Mouse (Mus musculus) E14TG2a.4 (cell line): ENCODE data around the gene Ifnar1.
"Not testable (repeated sequence)": the region's sequence is repeated elsewhere in the genome, so short reads cannot be mapped to it uniquely, and the experiment has no call there.

Experiments used
- H3K27me3 ChIP-seq: 2 replicates; pipeline ENCODE4 v1.6.1; 2014; ENCODE audit warnings: low read length, control low read depth; ENCODE audit not compliant: insufficient read depth
- H3K36me3 ChIP-seq: 2 replicates; pipeline ENCODE4 v1.6.1; 2014; ENCODE audit warnings: low read length, control low read depth; ENCODE audit not compliant: insufficient read depth
- H3K4me1 ChIP-seq: replicated peaks from 2 replicates; pipeline ENCODE4 v1.6.1; 2014; ENCODE audit warnings: low read depth, low read length, control low read depth
- H3K4me3 ChIP-seq: replicated peaks from 2 replicates; pipeline ENCODE4 v1.5.1; 2014; ENCODE audit warnings: mild to moderate bottlenecking, low read length
- H3K9me3 ChIP-seq: 2 replicates; pipeline ENCODE4 v1.6.1; 2014; ENCODE audit warnings: low read length, control low read depth
- CTCF ChIP-seq: conservative IDR thresholded peaks from 2 replicates; pipeline ENCODE4 v1.5.1; 2014; ENCODE audit warnings: low read length
- NANOG ChIP-seq: IDR thresholded peaks from 2 replicates; pipeline ENCODE4 v1.6.1; 2014; ENCODE audit warnings: borderline replicate concordance, low read length, mixed read lengths
- POU5F1 ChIP-seq: IDR thresholded peaks from 2 replicates; pipeline ENCODE4 v1.6.1; 2014; ENCODE audit warnings: low read length, borderline replicate concordance

Ifnar1 gene

GRCm38 (mm10) chr16:91524206-91524605, 39.2 kb downstream of the Ifnar1 start:
- H3K4me1 ChIP-seq: peaks cover 4% of the 10 kb centered on the region; the same call in 1 of the 2 replicates
- H3K4me3 ChIP-seq: no peak overlapping the region
- peaks cover 4% of the 10 kb centered on the region; the same call in 1 of the 2 replicates for H3K27me3 ChIP-seq
- H3K36me3 ChIP-seq: no peaks in the 10 kb centered on the region
- no peak for TF ChIP-seq NANOG
- peaks cover 4% of the 10 kb centered on the region; the same call in 1 of the 2 replicates for H3K9me3 ChIP-seq

GRCm38 (mm10) chr16:91526274-91526673, 41.2 kb downstream of the Ifnar1 start:
- Histone ChIP-seq H3K4me3 (no peak overlapping the region), H3K36me3 (no peaks in the 10 kb centered on the region), H3K4me1 (peaks cover 4% of the 10 kb centered on the region; the same call in 1 of the 2 replicates), H3K9me3 (peaks cover 4% of the 10 kb centered on the region; the same call in 1 of the 2 replicates), H3K27me3 (0 out of 2 replicates have a peak, but pooled peaks cover 2% of the 10 kb centered on the region)
- TF ChIP-seq CTCF: no peak
- no peak for TF ChIP-seq POU5F1
- no peak for TF ChIP-seq NANOG

- Histone ChIP-seq H3K9me3 (peaks cover 4% of the 10 kb centered on the region; the same call in 1 of the 2 replicates), H3K27me3 (0 out of 2 replicates have a peak, but pooled peaks cover 4% of the 10 kb centered on the region), H3K4me3 (no peak overlapping the region), H3K4me1 (peaks cover 4% of the 10 kb centered on the region; the same call in 1 of the 2 replicates), H3K36me3 (no peaks in the 10 kb centered on the region)
- TF ChIP-seq NANOG (no peak), CTCF (no peak), POU5F1 (no peak)
These were observed 42.0 kb downstream of the Ifnar1 start for GRCm38 (mm10) chr16:91527051-91527450.

GRCm38 (mm10) chr16:91527500-91527899, 42.5 kb downstream of the Ifnar1 start:
- Histone ChIP-seq H3K27me3 (peaks cover 9% of the 10 kb centered on the region; the same call in 1 of the 2 replicates), H3K4me1 (peaks cover 4% of the 10 kb centered on the region; the same call in 1 of the 2 replicates), H3K9me3 (peaks cover 4% of the 10 kb centered on the region; the same call in 1 of the 2 replicates), H3K4me3 (no peak overlapping the region), H3K36me3 (no peaks in the 10 kb centered on the region)
- TF ChIP-seq POU5F1 (no peak), NANOG (no peak), CTCF (no peak)

- Histone ChIP-seq H3K9me3 (no peaks in the 10 kb centered on the region; the same call in 1 of the 2 replicates), H3K27me3 (peaks cover 15% of the 10 kb centered on the region)
These were observed 43.5 kb downstream of the Ifnar1 start for GRCm38 (mm10) chr16:91528578-91528977.

GRCm38 (mm10) chr16:91530830-91531229, 45.8 kb downstream of the Ifnar1 start:
- not testable (repeated sequence) for H3K9me3 ChIP-seq, H3K4me3 ChIP-seq
- peaks cover 30% of the 10 kb centered on the region for H3K27me3 ChIP-seq

More at GRCm38 (mm10) chr16:91528578-91528977, 43.5 kb downstream of the Ifnar1 start:
- Histone ChIP-seq H3K36me3 (no peaks in the 10 kb centered on the region), H3K4me1 (peaks cover 8% of the 10 kb centered on the region; the same call in 1 of the 2 replicates), H3K4me3 (no peak overlapping the region)
- TF ChIP-seq NANOG (no peak), POU5F1 (no peak), CTCF (no peak)

GRCm38 (mm10) chr16:91531856-91532255, 46.8 kb downstream of the Ifnar1 start:
- Histone ChIP-seq H3K9me3 (no peaks in the 10 kb centered on the region), H3K4me3 (no peak overlapping the region), H3K36me3 (no peaks in the 10 kb centered on the region)

More at GRCm38 (mm10) chr16:91530830-91531229, 45.8 kb downstream of the Ifnar1 start:
- H3K4me1 ChIP-seq: peaks cover 14% of the 10 kb centered on the region; the same call in 1 of the 2 replicates
- H3K36me3 ChIP-seq: not testable (repeated sequence)

GRCm38 (mm10) chr16:91532429-91532828, 47.4 kb downstream of the Ifnar1 start:
- Histone ChIP-seq H3K4me3 (no peak overlapping the region), H3K9me3 (no peaks in the 10 kb centered on the region), H3K27me3 (peaks cover 34% of the 10 kb centered on the region), H3K4me1 (peaks cover 10% of the 10 kb centered on the region; the same call in 1 of the 2 replicates), H3K36me3 (no peaks in the 10 kb centered on the region)
- TF ChIP-seq NANOG: no peak

More at GRCm38 (mm10) chr16:91531856-91532255, 46.8 kb downstream of the Ifnar1 start:
- no peak for TF ChIP-seq POU5F1
- TF ChIP-seq CTCF: no peak
- no peak for TF ChIP-seq NANOG
- Histone ChIP-seq H3K27me3 (peaks cover 34% of the 10 kb centered on the region), H3K4me1 (peaks cover 11% of the 10 kb centered on the region; the same call in 1 of the 2 replicates)

- Histone ChIP-seq H3K4me3 (no peak overlapping the region), H3K4me1 (peaks cover 12% of the 10 kb centered on the region; the same call in 1 of the 2 replicates), H3K9me3 (no peaks in the 10 kb centered on the region), H3K36me3 (no peaks in the 10 kb centered on the region), H3K27me3 (peaks cover 34% of the 10 kb centered on the region)
- TF ChIP-seq NANOG: no peak
- TF ChIP-seq POU5F1: no peak
- TF ChIP-seq CTCF: no peak
These were observed 48.3 kb downstream of the Ifnar1 start for GRCm38 (mm10) chr16:91533097-91534001.
